Mouse (Mus musculus) midbrain, embryonic 15.5 days (tissue): ENCODE measurements around the gene Glb1. TPM values are rescaled to one million over a fixed set of nuclear protein-coding genes. Genes with fewer than 3 reads are reported as not detected.
"Not testable (repeated sequence)": the region's sequence is repeated elsewhere in the genome, so short reads cannot be mapped to it uniquely, and the experiment has no call there.

ENCODE experiments used
- ATAC-seq: fragments of 200-750 bp; cut with Nextera tagmentation; replicated peaks from 2 replicates; pipeline ENCODE4 v1.8.0; 2017; ENCODE audit warnings: moderate TSS enrichment
- H3K27ac ChIP-seq: fragments of 300-500 bp; sonication (generic); 2 replicates; pipeline ENCODE4 v1.5.1; 2015; ENCODE audit warnings: mild to moderate bottlenecking, inconsistent platforms
- H3K27me3 ChIP-seq: fragments of 300-500 bp; sonication (generic); replicated peaks from 2 replicates; pipeline ENCODE4 v1.6.1; 2015; ENCODE audit warnings: inconsistent platforms
- H3K36me3 ChIP-seq: fragments of 300-500 bp; sonication (generic); replicated peaks from 2 replicates; pipeline ENCODE4 v1.6.1; 2015; ENCODE audit warnings: inconsistent platforms
- H3K4me1 ChIP-seq: fragments of 300-500 bp; sonication (generic); 2 replicates; pipeline ENCODE4 v1.6.1; 2015; ENCODE audit warnings: inconsistent platforms
- H3K4me2 ChIP-seq: fragments of 300-500 bp; sonication (generic); 2 replicates; pipeline ENCODE4 v1.6.1; 2015; ENCODE audit warnings: inconsistent platforms, mild to moderate bottlenecking, moderate library complexity
- H3K4me3 ChIP-seq: fragments of 300-500 bp; sonication (generic); 2 replicates; pipeline ENCODE4 v1.5.1; 2015; ENCODE audit warnings: mild to moderate bottlenecking, inconsistent platforms
- H3K9ac ChIP-seq: fragments of 300-500 bp; sonication (generic); 2 replicates; pipeline ENCODE4 v1.6.1; 2015; ENCODE audit warnings: mild to moderate bottlenecking, inconsistent platforms
- H3K9me3 ChIP-seq: fragments of 300-500 bp; sonication (generic); 2 replicates; pipeline ENCODE4 v1.6.1; 2016; ENCODE audit warnings: inconsistent platforms
- WGBS: fragments of 180-500 bp; shearing (Covaris S2); methylation state at CpG from one replicate; pipeline ENCODE4 v1.1.7; 2015; ENCODE audit warnings: mixed read lengths; 5-methylcytosine and 5-hydroxymethylcytosine counted together
- polyA plus RNA-seq: library from polyadenylated mRNA; unstranded; fragments of >200 nt; fragmentation: Nextera tagmentation; extraction: Ambion mirVana; gene quantifications from 2 replicates; pipeline ENCODE4 v1.2.1, GENCODE M21; 2015

Glb1 gene
- polyA plus RNA-seq, 1 experiment from 2014 or later, result 27.3 TPM

DNA sequence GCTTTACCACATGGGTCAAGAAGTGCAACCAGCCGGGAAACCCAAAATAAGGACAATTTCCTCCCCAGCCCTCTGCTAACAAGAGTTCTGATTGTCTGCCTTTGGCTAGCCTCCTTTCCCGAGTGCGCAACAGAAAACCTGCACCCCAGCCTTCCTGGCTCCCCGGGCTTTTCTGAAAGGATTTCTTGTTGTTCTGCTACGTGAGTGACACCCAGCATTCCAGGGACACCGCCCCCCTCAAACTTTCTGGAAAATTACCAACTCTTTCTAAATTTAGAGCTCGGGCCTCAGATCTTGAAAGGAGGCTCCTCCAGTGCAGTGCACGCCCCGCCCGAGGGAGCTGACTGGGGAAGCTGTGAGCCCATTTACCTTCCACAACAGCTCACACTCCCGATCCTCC lies 114.5 kb downstream of the Glb1 start, which contains the start of gene C130032M10Rik:
Gene C130032M10Rik (plus strand): TSS at position 334 of the 400 bp plus-strand sequence.
- 85% methylated on average over 11 of the region's 11 CpGs for WGBS
- Histone ChIP-seq H3K27ac (no peak within 1 kb of the TSS), H3K4me3 (no peak within 1 kb of the TSS), H3K27me3 (no peaks in the 10 kb centered on the region), H3K36me3 (no peaks in the 10 kb centered on the region), H3K4me2 (no peak within 1 kb of the TSS), H3K9ac (no peak within 1 kb of the TSS), H3K9me3 (peaks cover 10% of the 10 kb centered on the region; the same call in 1 of the 2 replicates), H3K4me1 (no peaks in the 10 kb centered on the region)
- ATAC-seq, result no peak

GRCm38 (mm10) chr9:114517924-114518497 lies 117.1 kb downstream of the Glb1 start:
- H3K36me3 ChIP-seq, result no peaks in the 10 kb centered on the region
- H3K9me3 ChIP-seq, result 0 out of 2 replicates have a peak, but pooled peaks cover 7% of the 10 kb centered on the region
- no peaks in the 10 kb centered on the region for H3K4me1 ChIP-seq
- no peak overlapping the region for H3K4me2 ChIP-seq
- no peak overlapping the region for H3K27ac ChIP-seq
- 77% methylated on average over 13 of the region's 13 CpGs for WGBS
- H3K9ac ChIP-seq, result no peak overlapping the region
- no peak overlapping the region for H3K4me3 ChIP-seq
- ATAC-seq, result no peak
- H3K27me3 ChIP-seq, result no peaks in the 10 kb centered on the region

DNA sequence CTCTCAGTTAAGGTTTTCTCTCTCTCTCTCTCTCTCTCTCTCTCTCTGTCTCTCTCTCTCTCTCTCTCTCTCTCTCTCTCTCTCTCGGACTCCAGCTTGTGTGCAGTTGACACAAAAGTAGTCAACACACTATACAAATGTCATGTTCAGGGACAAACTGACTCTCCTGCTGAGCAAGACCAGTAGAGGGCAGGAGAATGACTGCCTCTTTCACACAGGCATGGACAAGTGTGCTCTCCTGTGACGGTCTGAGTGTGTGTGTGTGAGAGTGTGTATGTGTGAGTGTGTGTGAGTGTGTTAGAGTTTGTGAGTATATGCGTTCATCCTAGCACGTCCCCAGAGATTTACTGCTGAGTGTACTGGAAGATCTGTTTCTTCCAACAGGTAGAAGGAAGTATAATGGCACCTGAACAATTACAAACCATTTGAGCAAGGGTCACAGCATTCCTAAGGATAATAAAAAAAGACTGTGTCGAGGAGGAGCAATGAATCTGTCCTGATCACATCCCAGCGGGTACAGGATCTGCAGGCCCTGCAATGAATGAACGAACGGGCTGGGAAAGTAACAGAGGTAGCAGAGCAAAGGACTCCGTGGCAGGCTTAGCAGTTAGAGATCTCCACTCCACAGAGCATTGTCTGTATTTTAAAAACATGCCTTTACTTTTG lies 118.1 kb downstream of the Glb1 start:
- Histone ChIP-seq H3K9me3 (no peaks in the 10 kb centered on the region), H3K27me3 (no peaks in the 10 kb centered on the region), H3K4me1 (no peaks in the 10 kb centered on the region), H3K4me2 (no peak overlapping the region), H3K4me3 (no peak overlapping the region), H3K9ac (no peak overlapping the region), H3K27ac (no peak overlapping the region), H3K36me3 (no peaks in the 10 kb centered on the region)
- WGBS, result 65% methylated on average over 9 of the region's 9 CpGs
- no peak for ATAC-seq

- H3K36me3 ChIP-seq, result not testable (repeated sequence)
- 80% methylated on average over 4 of the region's 4 CpGs for WGBS
Measured at GRCm38 (mm10) chr9:114520529-114520928, 119.7 kb downstream of the Glb1 start.

GRCm38 (mm10) chr9:114522041-114522440 lies 121.2 kb downstream of the Glb1 start:
- Histone ChIP-seq H3K27ac (no peak overlapping the region), H3K9ac (no peak overlapping the region), H3K36me3 (no peaks in the 10 kb centered on the region), H3K4me2 (no peak overlapping the region), H3K9me3 (no peaks in the 10 kb centered on the region), H3K4me3 (no peak overlapping the region), H3K4me1 (peaks cover 14% of the 10 kb centered on the region), H3K27me3 (no peaks in the 10 kb centered on the region; the same call in 1 of the 2 replicates)
- 49% methylated on average over 5 of the region's 5 CpGs for WGBS
- ATAC-seq, result no peak

More at GRCm38 (mm10) chr9:114520529-114520928, 119.7 kb downstream of the Glb1 start:
- ATAC-seq, H3K4me2 ChIP-seq, H3K9me3 ChIP-seq, H3K4me3 ChIP-seq, H3K27ac ChIP-seq, H3K9ac ChIP-seq, H3K4me1 ChIP-seq, H3K27me3 ChIP-seq: not testable (repeated sequence)

- no peaks in the 10 kb centered on the region for H3K9me3 ChIP-seq
- WGBS, result 92% methylated on average over 9 of the region's 9 CpGs
- no peak overlapping the region for H3K9ac ChIP-seq
- H3K4me3 ChIP-seq, result no peak overlapping the region
- ATAC-seq, result no peak
- peaks cover 16% of the 10 kb centered on the region for H3K4me1 ChIP-seq
- H3K27ac ChIP-seq, result no peak overlapping the region
- H3K36me3 ChIP-seq, result no peaks in the 10 kb centered on the region
- H3K4me2 ChIP-seq, result no peak overlapping the region
- H3K27me3 ChIP-seq, result no peaks in the 10 kb centered on the region; the same call in 1 of the 2 replicates
Measured at GRCm38 (mm10) chr9:114522501-114522900, 121.6 kb downstream of the Glb1 start.

Other genes starting within 250 kb of the Glb1 start
- gene Bcl2a1c, start 70.9 kb upstream of the Glb1 start, polyA plus RNA-seq, result not detected in 2 replicates
- 22.9 TPM in 2 replicates for gene Crtap, start 10.4 kb upstream of the Glb1 start, polyA plus RNA-seq
- gene Tmppe, start within 50 bp of the Glb1 start, polyA plus RNA-seq, result 10.4 and 11.0 TPM in 2 replicates
- gene Ccr4, start 103.8 kb downstream of the Glb1 start, polyA plus RNA-seq, result not detected in 2 replicates
- not detected in 2 replicates for gene C130032M10Rik, start 114.6 kb downstream of the Glb1 start, polyA plus RNA-seq
- gene Trim71, start 163.3 kb downstream of the Glb1 start, polyA plus RNA-seq, result 0.15 and 0.17 TPM in 2 replicates
- gene Cnot10, start 239.1 kb downstream of the Glb1 start, polyA plus RNA-seq, result 57.4 and 61.0 TPM in 2 replicates